In genomic region chr1:138191689-138192508, GRCm38 (mm10) we compare ENCODE assay signal across 8 mouse cellular contexts. TPM values are rescaled to one million over a fixed set of nuclear protein-coding genes. Genes with fewer than 3 reads are reported as not detected.
A peak's percentile ranks its signal among the peaks of the same experiment; 100 is the strongest.
DNase-seq lines count a peak whose midpoint lies in the region; ATAC-seq and TF ChIP-seq lines count a peak whose summit lies in the region.

No protein-coding gene starts in this region.

- 60% methylated on average over 8 of the region's 8 CpGs for WGBS in embryonic facial prominence, embryonic 15.5 days
- 78% methylated on average over 8 of the region's 8 CpGs for WGBS in hindbrain, postnatal 0 days
- 82% methylated on average over 8 of the region's 8 CpGs for WGBS in forebrain, embryonic 11.5 days

- 0 out of 2 replicates have a peak, but pooled peaks cover 3% of the 10 kb centered on the region for H3K4me1 ChIP-seq in embryonic facial prominence, embryonic 15.5 days
- H3K4me1 ChIP-seq in hindbrain, postnatal 0 days (ENCODE audit: insufficient read depth, low read length): no peaks in the 10 kb centered on the region
- no peaks in the 10 kb centered on the region for H3K4me1 ChIP-seq in forebrain, embryonic 11.5 days (replicated peaks; ENCODE audit: control insufficient read depth, insufficient read depth, low read length)

- no peaks in the 10 kb centered on the region for H3K9me3 ChIP-seq in embryonic facial prominence, embryonic 15.5 days (replicated peaks)
- no peaks in the 10 kb centered on the region for H3K9me3 ChIP-seq in hindbrain, postnatal 0 days (ENCODE audit: low read length)
- no peaks in the 10 kb centered on the region for H3K9me3 ChIP-seq in forebrain, embryonic 11.5 days (ENCODE audit: control insufficient read depth, low read length)

- TF ChIP-seq CTCF in hindbrain, postnatal 0 days (IDR thresholded peaks at IDR 0.05; ENCODE audit: low read depth): no peak

- peak; percentile 15 for DNase-seq in kidney, adult 9 months
- no peak for DNase-seq in kidney, postnatal 14 days
- DNase-seq in left cerebral cortex, postnatal 36 days (ENCODE audit: low spot score in 2 of 2): peak; percentile 18 to 22
- DNase-seq in hindbrain, postnatal 0 days (ENCODE audit: low spot score): no peak
- DNase-seq in forebrain, embryonic 11.5 days (ENCODE audit: low spot score): no peak

- no peak overlapping the region for H3K4me3 ChIP-seq in embryonic facial prominence, embryonic 15.5 days (replicated peaks)
- H3K4me3 ChIP-seq in hindbrain, postnatal 0 days (ENCODE audit: low read length): no peak overlapping the region
- H3K4me3 ChIP-seq in forebrain, embryonic 11.5 days (ENCODE audit: low read depth, low read length): no peak overlapping the region

- 0 out of 2 replicates have a peak overlapping the region, but pooled peaks have one; percentile 44 for H3K27ac ChIP-seq in embryonic facial prominence, embryonic 15.5 days (replicated peaks)
- no peak overlapping the region for H3K27ac ChIP-seq in hindbrain, postnatal 0 days
- H3K27ac ChIP-seq in forebrain, embryonic 11.5 days (ENCODE audit: low read depth, low read length): no peak overlapping the region

- H3K27me3 ChIP-seq in embryonic facial prominence, embryonic 15.5 days: no peaks in the 10 kb centered on the region
- no peaks in the 10 kb centered on the region for H3K27me3 ChIP-seq in hindbrain, postnatal 0 days (ENCODE audit: insufficient read depth, low read length)
- H3K27me3 ChIP-seq in forebrain, embryonic 11.5 days (ENCODE audit: control insufficient read depth, insufficient read depth, low read length): no peaks in the 10 kb centered on the region

- no peak overlapping the region for H3K4me2 ChIP-seq in embryonic facial prominence, embryonic 15.5 days (replicated peaks)
- H3K4me2 ChIP-seq in hindbrain, postnatal 0 days (ENCODE audit: low read depth, low read length): no peak overlapping the region
- H3K4me2 ChIP-seq in forebrain, embryonic 11.5 days (ENCODE audit: low read depth, low read length, severe bottlenecking): no peak overlapping the region

- intact Hi-C loops in left cerebral cortex, postnatal 36 days (cut with DNase I): no loop called here

- H3K9ac ChIP-seq in embryonic facial prominence, embryonic 15.5 days: no peak overlapping the region
- no peak overlapping the region for H3K9ac ChIP-seq in hindbrain, postnatal 0 days (replicated peaks; ENCODE audit: low read length)
- H3K9ac ChIP-seq in forebrain, embryonic 11.5 days (ENCODE audit: low read length): no peak overlapping the region

- ATAC-seq in embryonic facial prominence, embryonic 15.5 days (ENCODE audit: insufficient number of reproducible peaks, low FRiP score, low TSS enrichment, low read depth): peak; percentile 51
- peak; percentile 70 for ATAC-seq in megakaryocyte-erythroid progenitor cell, adult 5-6 weeks (replicated peaks; ENCODE audit: low FRiP score, low TSS enrichment, poor library complexity, severe bottlenecking)
- ATAC-seq in hindbrain, postnatal 0 days: no peak
- ATAC-seq in erythroblast, adult 5-6 weeks (replicated peaks; ENCODE audit: low FRiP score, poor library complexity, severe bottlenecking): no peak
- ATAC-seq in forebrain, embryonic 11.5 days (replicated peaks; ENCODE audit: low FRiP score): no peak; the same call in 1 of the 2 replicates

- no peaks in the 10 kb centered on the region for H3K36me3 ChIP-seq in embryonic facial prominence, embryonic 15.5 days
- no peaks in the 10 kb centered on the region for H3K36me3 ChIP-seq in hindbrain, postnatal 0 days (ENCODE audit: insufficient read depth, low read length)
- H3K36me3 ChIP-seq in forebrain, embryonic 11.5 days (ENCODE audit: control insufficient read depth, insufficient read depth, low read length): no peaks in the 10 kb centered on the region

RNA-seq across cellular contexts. Expression of gene Ptprc, which starts 16.4 kb away (rescaled TPM):
- polyA plus RNA-seq in embryonic facial prominence, embryonic 15.5 days (2015; fragmentation: Nextera tagmentation; extraction: Ambion mirVana): 3.4 and 3.8 TPM in 2 replicates
- total RNA-seq in left cerebral cortex, postnatal 36 days (2021): 1 to 10 TPM; 2.3 to 3.2 TPM
- total RNA-seq in megakaryocyte-erythroid progenitor cell, adult 5-6 weeks (2014; fragmentation: Nextera tagmentation): 66.2 and 119 TPM in 2 replicates
- 101 and 111 TPM in 2 replicates for total RNA-seq in megakaryocyte-erythroid progenitor cell, adult 5-6 weeks (2017)
- 1.2 and 2.0 TPM in 2 replicates for total RNA-seq in hindbrain, postnatal 0 days (2014; rRNA removed)
- 1.2 and 1.3 TPM in 2 replicates for polyA plus RNA-seq in hindbrain, postnatal 0 days (2015; fragmentation: Nextera tagmentation; extraction: Ambion mirVana)
- total RNA-seq in erythroblast, adult 5-6 weeks (2015; ENCODE audit: low replicate concordance): 74.6 and 86.8 TPM in 2 replicates
- total RNA-seq in erythroblast, adult 5-6 weeks (2017; ENCODE audit: low replicate concordance): 83.0 and 85.5 TPM in 2 replicates
- 1.6 and 2.0 TPM in 2 replicates for polyA plus RNA-seq in forebrain, embryonic 11.5 days (2014; fragmentation: Nextera tagmentation; extraction: Ambion mirVana)

Comparison
In these comparisons a context has a peak if more than half of its experiments do, and no peak if none do; other contexts are left out.
1. DNase-seq: peak in kidney, adult 9 months (single experiment) and left cerebral cortex, postnatal 36 days (2 of 2); none in kidney, postnatal 14 days (single experiment), hindbrain, postnatal 0 days (single experiment) and forebrain, embryonic 11.5 days (single experiment).
2. ATAC-seq: peak in embryonic facial prominence, embryonic 15.5 days (single experiment) and megakaryocyte-erythroid progenitor cell, adult 5-6 weeks (single experiment); none in hindbrain, postnatal 0 days (single experiment), erythroblast, adult 5-6 weeks (single experiment) and forebrain, embryonic 11.5 days (single experiment).
3. RNA of gene Ptprc, which starts 16.4 kb away (total RNA-seq): 66.2 to 119 TPM in megakaryocyte-erythroid progenitor cell, adult 5-6 weeks and 74.6 to 86.8 TPM in erythroblast, adult 5-6 weeks; 2.3 to 3.2 TPM in left cerebral cortex, postnatal 36 days and 1.2 to 2.0 TPM in hindbrain, postnatal 0 days; every median in the first group is over 10 times any median in the second.